Mouse (Mus musculus) heart, postnatal 0 days (tissue): ENCODE measurements around the gene Rinl. TPM values are rescaled to one million over a fixed set of nuclear protein-coding genes. Genes with fewer than 3 reads are reported as not detected.

Experiments used
- ATAC-seq: fragments of 200-750 bp; cut with Nextera tagmentation; 2 replicates; pipeline ENCODE4 v1.8.0; 2017; ENCODE audit warnings: low read depth, moderate number of reproducible peaks, moderate library complexity; ENCODE audit not compliant: insufficient read depth
- DNase-seq: peaks from one replicate; pipeline ENCODE4 v3.0.0-alpha.2; 2016; ENCODE audit warnings: low spot score
- H3K27ac ChIP-seq: fragments of 300-500 bp; sonication (generic); 2 replicates; pipeline ENCODE4 v1.5.1; 2014; ENCODE audit warnings: low read depth, mild to moderate bottlenecking
- H3K27me3 ChIP-seq: fragments of 300-500 bp; sonication (generic); 2 replicates; pipeline ENCODE4 v1.6.1; 2014; ENCODE audit warnings: low read length, mixed read lengths; ENCODE audit not compliant: control insufficient read depth, insufficient read depth
- H3K36me3 ChIP-seq: fragments of 300-500 bp; sonication (generic); replicated peaks from 2 replicates; pipeline ENCODE4 v1.6.1; 2014; ENCODE audit warnings: low read length, mixed read lengths; ENCODE audit not compliant: control insufficient read depth, insufficient read depth
- H3K4me1 ChIP-seq: fragments of 300-500 bp; sonication (generic); 2 replicates; pipeline ENCODE4 v1.6.1; 2014; ENCODE audit warnings: antibody characterized with exemption; ENCODE audit not compliant: control insufficient read depth, insufficient read depth
- H3K4me2 ChIP-seq: fragments of 300-500 bp; sonication (generic); 2 replicates; pipeline ENCODE4 v1.6.1; 2014; ENCODE audit warnings: low read depth, mild to moderate bottlenecking, low read length, moderate library complexity
- H3K4me3 ChIP-seq: fragments of 300-500 bp; sonication (generic); 2 replicates; pipeline ENCODE4 v1.5.1; 2014; ENCODE audit warnings: low read depth, low read length
- H3K9ac ChIP-seq: fragments of 300-500 bp; sonication (generic); replicated peaks from 2 replicates; pipeline ENCODE4 v1.6.1; 2014; ENCODE audit warnings: low read depth, low read length, mixed read lengths
- H3K9me3 ChIP-seq: fragments of 300-500 bp; sonication (generic); replicated peaks from 2 replicates; pipeline ENCODE4 v1.6.1; 2016; ENCODE audit warnings: low read length; ENCODE audit not compliant: control insufficient read depth
- CTCF ChIP-seq: IDR thresholded peaks from 2 replicates; pipeline ENCODE4 v1.5.1; 2016; ENCODE audit warnings: antibody characterized with exemption, control low read depth, low read depth
- EP300 ChIP-seq: IDR thresholded peaks from 2 replicates; pipeline ENCODE4 v1.6.1; 2016; ENCODE audit warnings: antibody characterized with exemption, low read depth
- WGBS: fragments of 180-500 bp; shearing (Covaris S2); extraction: QIAGEN DNeasy Blood & Tissue Kit; methylation state at CpG from one replicate; pipeline ENCODE4 v1.1.7; 2014; 5-methylcytosine and 5-hydroxymethylcytosine counted together
- polyA plus RNA-seq: library from polyadenylated mRNA; unstranded; fragments of >200 nt; fragmentation: Nextera tagmentation; extraction: Ambion mirVana; gene quantifications from 2 replicates; pipeline ENCODE4 v1.2.1, GENCODE M21; 2015
- total RNA-seq: library from RNA; depleted of rRNA; stranded (reverse); fragments of >200 nt; gene quantifications from 2 replicates; pipeline ENCODE4 v1.2.3, GENCODE M21; 2014; ENCODE audit warnings: low replicate concordance

The Rinl gene
- total and polyA plus RNA-seq, 2 experiments from 2014 or later, result 2.3 to 2.7 TPM

GRCm38 (mm10) chr7:28820358-28821260, 31.8 kb downstream of the Rinl start:
- Histone ChIP-seq H3K9ac (no peak overlapping the region), H3K27ac (peak overlapping the region; percentile 66), H3K9me3 (no peaks in the 10 kb centered on the region), H3K4me1 (peaks cover 19% of the 10 kb centered on the region), H3K4me3 (no peak overlapping the region), H3K27me3 (no peaks in the 10 kb centered on the region), H3K36me3 (peaks cover 74% of the 10 kb centered on the region), H3K4me2 (no peak overlapping the region)
- ATAC-seq, result no peak
- no peak for DNase-seq
- no peak for TF ChIP-seq CTCF
- no peak for TF ChIP-seq EP300
- WGBS, result 52% methylated on average over 12 of the region's 12 CpGs

GRCm38 (mm10) chr7:28821261-28821831, 32.6 kb downstream of the Rinl start:
- DNase-seq, result no peak
- H3K36me3 ChIP-seq, result peaks cover 67% of the 10 kb centered on the region

GRCm38 (mm10) chr7:28822556-28822955, 33.8 kb downstream of the Rinl start:
- H3K27ac ChIP-seq, result peak overlapping the region; percentile 94
- H3K27me3 ChIP-seq, result no peaks in the 10 kb centered on the region
- no peaks in the 10 kb centered on the region for H3K9me3 ChIP-seq
- no peak overlapping the region for H3K4me3 ChIP-seq
- H3K4me2 ChIP-seq, result no peak overlapping the region
- DNase-seq, result no peak
- H3K4me1 ChIP-seq, result peaks cover 24% of the 10 kb centered on the region
- H3K9ac ChIP-seq, result no peak overlapping the region
- ATAC-seq, result no peak
- H3K36me3 ChIP-seq, result peaks cover 55% of the 10 kb centered on the region
- 61% methylated on average over 1 of the region's 1 CpGs for WGBS
- no peak for TF ChIP-seq EP300
- TF ChIP-seq CTCF, result no peak

More at GRCm38 (mm10) chr7:28821261-28821831, 32.6 kb downstream of the Rinl start:
- H3K27me3 ChIP-seq, result no peaks in the 10 kb centered on the region
- peaks cover 19% of the 10 kb centered on the region for H3K4me1 ChIP-seq
- H3K27ac ChIP-seq, result peak overlapping the region; percentile 66
- 42% methylated on average over 10 of the region's 10 CpGs for WGBS
- no peak for TF ChIP-seq CTCF
- no peak for TF ChIP-seq EP300
- H3K9ac ChIP-seq, result no peak overlapping the region
- no peaks in the 10 kb centered on the region for H3K9me3 ChIP-seq
- H3K4me3 ChIP-seq, result no peak overlapping the region
- H3K4me2 ChIP-seq, result no peak overlapping the region
- ATAC-seq, result no peak

GRCm38 (mm10) chr7:28822993-28823903, 34.5 kb downstream of the Rinl start:
- Histone ChIP-seq H3K27me3 (no peaks in the 10 kb centered on the region), H3K4me3 (no peak overlapping the region), H3K4me1 (peaks cover 27% of the 10 kb centered on the region), H3K36me3 (peaks cover 48% of the 10 kb centered on the region), H3K9me3 (no peaks in the 10 kb centered on the region), H3K4me2 (no peak overlapping the region), H3K27ac (peak overlapping the region; percentile 94), H3K9ac (no peak overlapping the region)
- TF ChIP-seq CTCF, result no peak
- TF ChIP-seq EP300, result no peak
- no peak for ATAC-seq
- DNase-seq, result no peak
- WGBS, result 51% methylated on average over 10 of the region's 10 CpGs

GRCm38 (mm10) chr7:28823932-28824331, 35.2 kb downstream of the Rinl start:
- H3K27me3 ChIP-seq, result no peaks in the 10 kb centered on the region
- no peaks in the 10 kb centered on the region for H3K9me3 ChIP-seq
- peaks cover 46% of the 10 kb centered on the region for H3K36me3 ChIP-seq
- H3K4me2 ChIP-seq, result no peak overlapping the region
- ATAC-seq (no peak), DNase-seq (no peak)
- peaks cover 27% of the 10 kb centered on the region for H3K4me1 ChIP-seq
- no peak overlapping the region for H3K4me3 ChIP-seq
- 22% methylated on average over 2 of the region's 2 CpGs for WGBS
- TF ChIP-seq EP300 (no peak), CTCF (no peak)
- peak overlapping the region; percentile 94 for H3K27ac ChIP-seq
- peak overlapping the region; percentile 56; the same call in 1 of the 2 replicates for H3K9ac ChIP-seq
